Mouse (Mus musculus): ENCODE data around the gene Terb1. TPM values are rescaled to one million over a fixed set of nuclear protein-coding genes. Genes with fewer than 3 reads are reported as not detected.

Gene Terb1
- total RNA-seq, 2 experiments from 2014 or later = not detected

DNA sequence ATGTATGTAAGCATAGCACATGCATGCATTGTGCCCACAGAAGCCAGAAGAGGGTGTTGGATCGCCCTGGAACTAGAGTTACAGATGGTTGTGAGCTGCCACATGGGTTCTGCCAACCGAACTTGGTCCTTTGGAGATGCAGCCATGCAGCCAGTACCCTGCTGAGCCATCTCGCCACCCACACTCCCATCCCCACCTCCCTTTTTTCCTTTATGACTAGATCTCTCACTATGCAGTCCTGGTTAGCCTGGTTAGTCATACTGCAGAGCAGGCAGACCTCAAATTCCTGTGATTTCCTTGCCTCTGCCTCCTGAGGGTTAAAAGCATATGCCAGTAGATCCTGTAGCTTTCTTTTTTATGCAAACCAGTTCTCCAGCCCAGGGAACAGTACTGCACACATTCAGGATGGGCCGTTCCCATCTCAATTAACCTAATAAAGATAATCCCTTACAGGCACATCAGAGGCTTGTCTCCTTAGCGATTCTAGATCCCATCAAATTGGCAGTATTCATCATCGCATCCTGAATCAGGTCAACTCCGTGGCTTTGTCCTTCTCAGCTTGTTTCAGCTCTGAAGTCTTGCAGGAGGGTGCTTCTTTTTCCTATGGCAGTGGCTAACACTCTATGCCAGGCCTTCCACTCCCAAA, 99.0 kb downstream of the Terb1 start:
- no peak for DNase-seq

- DNase-seq = no peak
Measured at GRCm38 (mm10) chr8:104408328-104409110, 101.2 kb downstream of the Terb1 start.

DNA sequence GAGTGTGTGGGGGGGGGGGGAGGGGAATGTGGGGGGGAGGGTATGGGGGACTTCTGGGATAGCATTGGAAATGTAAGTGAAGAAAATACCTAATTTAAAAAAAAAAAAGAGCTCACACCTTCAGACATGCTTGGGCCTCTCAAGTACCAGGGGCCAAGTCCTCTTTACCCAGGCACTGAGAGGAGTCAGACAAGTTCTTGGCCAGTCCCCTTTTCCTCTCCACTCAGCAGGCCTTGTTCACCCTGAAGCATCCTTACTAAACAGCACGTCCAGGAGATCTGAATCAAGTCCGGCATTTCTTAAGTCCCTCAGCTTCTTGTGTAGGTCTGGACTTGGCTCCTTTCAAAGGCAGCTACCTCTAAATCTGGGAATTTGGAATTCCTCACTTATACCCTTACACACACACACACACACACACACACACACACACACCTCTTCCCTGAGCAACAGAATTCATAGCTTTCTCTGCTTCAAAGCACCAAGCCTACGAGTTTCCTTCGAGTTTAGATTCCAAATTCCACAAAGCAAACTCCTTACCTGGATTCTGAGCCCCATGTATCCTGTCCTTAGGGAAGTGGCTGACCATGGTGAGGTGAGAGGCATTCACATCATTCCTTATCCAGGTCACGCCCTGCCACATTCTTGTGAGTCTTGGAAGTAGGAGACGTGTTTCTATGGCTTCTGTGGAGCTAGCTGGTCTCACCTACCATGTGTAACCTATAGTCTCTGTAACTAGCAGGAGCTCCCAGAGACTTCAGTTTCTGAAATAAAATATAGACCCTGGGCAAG, 103.2 kb downstream of the Terb1 start:
- no peak for DNase-seq

GRCm38 (mm10) chr8:104405430-104406187, 104.1 kb downstream of the Terb1 start:
- DNase-seq = peak; percentile 42

DNA sequence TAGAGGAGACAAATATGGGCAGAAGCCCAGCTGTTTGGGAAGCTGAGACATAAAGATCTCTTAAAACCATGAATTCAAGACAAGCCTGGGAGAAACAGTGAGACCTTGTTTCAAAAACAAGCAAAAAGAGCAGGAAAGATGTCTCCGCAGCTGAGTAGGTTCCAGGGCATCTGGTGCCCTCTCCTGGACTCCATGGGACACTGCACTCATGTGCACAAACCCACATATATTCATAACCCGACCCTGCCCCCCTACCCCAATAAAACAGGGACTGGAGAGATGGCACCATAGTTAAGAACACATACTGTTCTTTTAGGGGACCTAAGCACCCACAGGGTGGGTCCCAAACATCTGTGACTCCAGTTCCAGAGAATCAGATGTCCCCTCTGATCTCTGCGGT, 106.1 kb downstream of the Terb1 start:
- DNase-seq = no peak

Other genes starting within 250 kb of the Terb1 start
- gene Cmtm2a, start 216.7 kb downstream of the Terb1 start, total RNA-seq (2021) = not detected
- not detected for gene Gm45711, start 199.8 kb downstream of the Terb1 start, total RNA-seq (2021)
- gene Cmtm1, start 199.8 kb downstream of the Terb1 start, total RNA-seq (2021) = not detected
- gene Gm11020, start 188.3 kb downstream of the Terb1 start, total RNA-seq (2021) = not detected
- not detected for gene Cmtm2b, start 187.7 kb downstream of the Terb1 start, total RNA-seq (2021)
- 10 to 100 TPM; 50.6 to 50.7 TPM for gene Cmtm3, start 170.5 kb downstream of the Terb1 start, total RNA-seq (2021)
- gene Cmtm4, start 114.1 kb downstream of the Terb1 start, total RNA-seq (2021) = 10 to 100 TPM; 17.1 to 17.2 TPM
- gene Dync1li2, start 66.9 kb downstream of the Terb1 start, total RNA-seq (2021) = 100 to 1,000 TPM in 1 of 2 experiments, 10 to 100 TPM in 1; 92.6 to 107 TPM
- gene Nae1, start 24.7 kb upstream of the Terb1 start, total RNA-seq (2021) = 10 to 100 TPM; 40.9 to 41.0 TPM
- 1 to 10 TPM; 1.7 to 2.9 TPM for gene Car7, start 24.8 kb upstream of the Terb1 start, total RNA-seq (2021)
- gene Pdp2, start 81.5 kb upstream of the Terb1 start, total RNA-seq (2021) = 1 to 10 TPM; 5.0 to 5.4 TPM
- 1 to 10 TPM; 2.8 to 4.6 TPM for gene Cdh16, start 114.5 kb upstream of the Terb1 start, total RNA-seq (2021)
- 100 to 1,000 TPM; 193 to 274 TPM for gene Rrad, start 121.4 kb upstream of the Terb1 start, total RNA-seq (2021)
- 10 to 100 TPM; 82.2 to 85.4 TPM for gene Ciao2b, start 132.1 kb upstream of the Terb1 start, total RNA-seq (2021)
- gene Ces2a, start 224.1 kb upstream of the Terb1 start, total RNA-seq (2021) = not detected